Mouse (Mus musculus) lung, postnatal 4 days (tissue): ENCODE measurements around the gene Ambra1.
"Not testable (repeated sequence)": the region's sequence is repeated elsewhere in the genome, so short reads cannot be mapped to it uniquely, and the experiment has no call there.

Experiments used
- DNase-seq, 2 experiments: peaks; one replicate each; pipeline ENCODE4 v3.0.0; 2021

Ambra1 gene

GRCm38 (mm10) chr2:91729971-91730821, at the start of gene Ambra1:
Gene Ambra1, plus strand, starts transcription at chr2:91730134.
- DNase-seq = peak; percentile 89 to 92

- peak in 1 of 2 experiments; percentile 66 for DNase-seq
Observed at GRCm38 (mm10) chr2:91682850-91683249, 47.1 kb upstream of the Ambra1 start.

- DNase-seq = peak; percentile 31 to 37
Observed at GRCm38 (mm10) chr2:91683919-91684318, 46.0 kb upstream of the Ambra1 start.

GRCm38 (mm10) chr2:91689452-91689851, 40.5 kb upstream of the Ambra1 start:
- DNase-seq = no peak

GRCm38 (mm10) chr2:91695436-91696224, 34.3 kb upstream of the Ambra1 start:
- DNase-seq = no peak

- no peak for DNase-seq
Observed at GRCm38 (mm10) chr2:91696225-91696590, 33.7 kb upstream of the Ambra1 start.

- no peak for DNase-seq
Observed at GRCm38 (mm10) chr2:91699225-91699624, 30.7 kb upstream of the Ambra1 start.

- no peak for DNase-seq
Observed at GRCm38 (mm10) chr2:91701366-91701765, 28.6 kb upstream of the Ambra1 start.

- DNase-seq = no peak
Observed at GRCm38 (mm10) chr2:91705736-91706135, 24.2 kb upstream of the Ambra1 start.

GRCm38 (mm10) chr2:91706456-91706855, 23.5 kb upstream of the Ambra1 start:
- no peak for DNase-seq

GRCm38 (mm10) chr2:91708361-91708760, 21.6 kb upstream of the Ambra1 start:
- no peak for DNase-seq

- peak; percentile 94 to 95 for DNase-seq
Observed at GRCm38 (mm10) chr2:91710272-91711234, 19.4 kb upstream of the Ambra1 start, which contains the start of the genes Atg13 and Harbi1. Gene Atg13, minus strand, starts transcription at chr2:91710576. Gene Harbi1, plus strand, starts transcription at chr2:91710852.

- DNase-seq = no peak
Observed at GRCm38 (mm10) chr2:91711256-91711925, 18.5 kb upstream of the Ambra1 start.

GRCm38 (mm10) chr2:91714921-91715320, 15.0 kb upstream of the Ambra1 start:
- no peak for DNase-seq

GRCm38 (mm10) chr2:91718276-91718675, 11.7 kb upstream of the Ambra1 start:
- DNase-seq = no peak

- no peak for DNase-seq
Observed at GRCm38 (mm10) chr2:91723382-91723781, 6.6 kb upstream of the Ambra1 start.

GRCm38 (mm10) chr2:91723951-91724350, 6.0 kb upstream of the Ambra1 start:
- no peak for DNase-seq

- no peak for DNase-seq
Observed at GRCm38 (mm10) chr2:91724716-91725115, 5.2 kb upstream of the Ambra1 start.

- not testable (repeated sequence) for DNase-seq
Observed at GRCm38 (mm10) chr2:91725476-91725875, 4.5 kb upstream of the Ambra1 start.

GRCm38 (mm10) chr2:91727011-91727410, 2.9 kb upstream of the Ambra1 start:
- no peak for DNase-seq

GRCm38 (mm10) chr2:91729571-91729970, 363 bp upstream of the Ambra1 start:
- DNase-seq = no peak

GRCm38 (mm10) chr2:91735221-91735620, 5.3 kb downstream of the Ambra1 start:
- DNase-seq = no peak
